Mouse (Mus musculus) neural tube, embryonic 12.5 days (tissue): Measurements from ENCODE around the gene Col5a1. TPM values are rescaled to one million over a fixed set of nuclear protein-coding genes. Genes with fewer than 3 reads are reported as not detected.

Experiments used
- polyA plus RNA-seq: library from polyadenylated mRNA; unstranded; fragments of >200 nt; fragmentation: Nextera tagmentation; extraction: Ambion mirVana; gene quantifications from 2 replicates; pipeline ENCODE4 v1.2.1, GENCODE M21; 2016

Col5a1 gene
- polyA plus RNA-seq, 1 experiment from 2014 or later = 29.3 TPM

Other genes starting within 250 kb of the Col5a1 start
- gene Rxra, start 210.0 kb upstream of the Col5a1 start, polyA plus RNA-seq = 6.6 and 7.3 TPM in 2 replicates
- 0.28 and 0.53 TPM in 2 replicates for gene Fcnb, start 198.5 kb downstream of the Col5a1 start, polyA plus RNA-seq